ENCODE assay signal across 8 mouse cellular contexts in genomic region chrX:100729665-100730188, GRCm38 (mm10). TPM values are rescaled to one million over a fixed set of nuclear protein-coding genes. Genes with fewer than 3 reads are reported as not detected.
DNase-seq lines count a peak whose midpoint lies in the region; ATAC-seq and TF ChIP-seq lines count a peak whose summit lies in the region.

Gdpd2 (plus strand) TSS chrX:100729873.

- DNase-seq in right cerebral cortex, adult 18-20 months = peak; percentile 26
- no peak for DNase-seq in right cerebral cortex, postnatal 36 days (ENCODE audit: low spot score in 2 of 2)
- DNase-seq in heart, embryonic 10.5 days (ENCODE audit: low spot score) = peak; percentile 84
- DNase-seq in c-Kit-positive CD71-positive TER-119-positive erythroid progenitor cells, embryonic 14.5 days (ENCODE audit: low spot score) = no peak

- no peak for TF ChIP-seq POLR2A in cortical plate, adult 2 months (IDR thresholded peaks at IDR 0.05; ENCODE audit: extremely low read depth, insufficient read depth, low read length)

- H3K4me1 ChIP-seq in cortical plate, adult 2 months (ENCODE audit: control insufficient read depth, insufficient read depth, low read length) = no peaks in the 10 kb centered on the region
- H3K4me1 ChIP-seq in heart, embryonic 10.5 days = peaks cover 8% of the 10 kb centered on the region; the same call in 1 of the 2 replicates
- H3K4me1 ChIP-seq in kidney, embryonic 14.5 days (ENCODE audit: control insufficient read depth, insufficient read depth, low read length) = no peaks in the 10 kb centered on the region
- no peaks in the 10 kb centered on the region for H3K4me1 ChIP-seq in liver, embryonic 16.5 days (ENCODE audit: control insufficient read depth, low read depth, low read length)
- peaks cover 16% of the 10 kb centered on the region for H3K4me1 ChIP-seq in neural tube, embryonic 13.5 days (replicated peaks)

- no peak within 1 kb of the TSS for H3K4me3 ChIP-seq in cortical plate, adult 2 months (ENCODE audit: insufficient read depth, low read length)
- H3K4me3 ChIP-seq in heart, embryonic 10.5 days = peak within 1 kb of the TSS; percentile 40
- peak within 1 kb of the TSS; percentile 3; the same call in 1 of the 2 replicates for H3K4me3 ChIP-seq in kidney, embryonic 14.5 days (ENCODE audit: low read length)
- no peak within 1 kb of the TSS for H3K4me3 ChIP-seq in liver, embryonic 16.5 days (ENCODE audit: low read depth, low read length)
- H3K4me3 ChIP-seq in neural tube, embryonic 13.5 days = peak within 1 kb of the TSS; percentile 30

- peak; percentile 85 for ATAC-seq in kidney, embryonic 14.5 days (ENCODE audit: low FRiP score, low TSS enrichment)
- 0 out of 2 replicates have a peak, but pooled peaks have one; percentile 9 for ATAC-seq in liver, embryonic 16.5 days (ENCODE audit: low read depth)
- peak; percentile 84 for ATAC-seq in neural tube, embryonic 13.5 days (ENCODE audit: low read depth)

- no peak within 1 kb of the TSS for H3K27ac ChIP-seq in cortical plate, adult 2 months (ENCODE audit: insufficient read depth, low read length)
- no peak within 1 kb of the TSS for H3K27ac ChIP-seq in heart, embryonic 10.5 days
- no peak within 1 kb of the TSS for H3K27ac ChIP-seq in kidney, embryonic 14.5 days (ENCODE audit: low read depth, low read length)
- H3K27ac ChIP-seq in liver, embryonic 16.5 days (ENCODE audit: low read length) = no peak within 1 kb of the TSS
- H3K27ac ChIP-seq in neural tube, embryonic 13.5 days (replicated peaks) = peak within 1 kb of the TSS; percentile 71

- H3K4me2 ChIP-seq in kidney, embryonic 14.5 days (replicated peaks; ENCODE audit: low read depth, low read length) = peak within 1 kb of the TSS; percentile 30
- no peak within 1 kb of the TSS for H3K4me2 ChIP-seq in liver, embryonic 16.5 days (ENCODE audit: low read depth, low read length)
- H3K4me2 ChIP-seq in neural tube, embryonic 13.5 days = peak within 1 kb of the TSS; percentile 52

- H3K36me3 ChIP-seq in heart, embryonic 10.5 days = peaks cover 26% of the 10 kb centered on the region; the same call in 1 of the 2 replicates
- peaks cover 19% of the 10 kb centered on the region; the same call in 1 of the 2 replicates for H3K36me3 ChIP-seq in kidney, embryonic 14.5 days (ENCODE audit: control insufficient read depth, insufficient read depth, low read length)
- peaks cover 20% of the 10 kb centered on the region for H3K36me3 ChIP-seq in liver, embryonic 16.5 days (ENCODE audit: control insufficient read depth, insufficient read depth)
- H3K36me3 ChIP-seq in neural tube, embryonic 13.5 days = no peaks in the 10 kb centered on the region

- TF ChIP-seq CTCF in cortical plate, adult 2 months (IDR thresholded peaks at IDR 0.05; ENCODE audit: extremely low read depth, insufficient read depth, low read length) = 0 out of 2 replicates have a peak, but pooled peaks have one; percentile 14

- H3K27me3 ChIP-seq in heart, embryonic 10.5 days (ENCODE audit: insufficient read depth, poor library complexity, severe bottlenecking) = peaks cover 58% of the 10 kb centered on the region
- no peaks in the 10 kb centered on the region; the same call in 1 of the 2 replicates for H3K27me3 ChIP-seq in kidney, embryonic 14.5 days (ENCODE audit: control insufficient read depth, insufficient read depth, low read length)
- H3K27me3 ChIP-seq in liver, embryonic 16.5 days (ENCODE audit: control insufficient read depth, insufficient read depth, low read depth, low read length) = no peaks in the 10 kb centered on the region; the same call in 1 of the 2 replicates
- peaks cover 5% of the 10 kb centered on the region for H3K27me3 ChIP-seq in neural tube, embryonic 13.5 days

- WGBS in heart, embryonic 10.5 days = 21% methylated on average over 8 of the region's 8 CpGs
- 20% methylated on average over 8 of the region's 8 CpGs for WGBS in kidney, embryonic 14.5 days
- WGBS in liver, embryonic 16.5 days (ENCODE audit: insufficient replicate concordance) = 22% methylated on average over 8 of the region's 8 CpGs
- 20% methylated on average over 8 of the region's 8 CpGs for WGBS in neural tube, embryonic 13.5 days

- no peaks in the 10 kb centered on the region for H3K9me3 ChIP-seq in heart, embryonic 10.5 days
- no peaks in the 10 kb centered on the region for H3K9me3 ChIP-seq in kidney, embryonic 14.5 days (ENCODE audit: control insufficient read depth, low read length)
- no peaks in the 10 kb centered on the region for H3K9me3 ChIP-seq in liver, embryonic 16.5 days (replicated peaks; ENCODE audit: control insufficient read depth, low read length)
- H3K9me3 ChIP-seq in neural tube, embryonic 13.5 days = no peaks in the 10 kb centered on the region

- H3K9ac ChIP-seq in kidney, embryonic 14.5 days (ENCODE audit: low read depth, low read length) = peak within 1 kb of the TSS; percentile 23; the same call in 1 of the 2 replicates
- no peak within 1 kb of the TSS for H3K9ac ChIP-seq in liver, embryonic 16.5 days (ENCODE audit: low read depth, low read length)
- peak within 1 kb of the TSS; percentile 61 for H3K9ac ChIP-seq in neural tube, embryonic 13.5 days

RNA-seq across cellular contexts. Expression of gene Gdpd2, which starts in this region (rescaled TPM):
- 11.8 and 14.4 TPM in 2 replicates for polyA plus RNA-seq in cortical plate, adult 2 months (2012; rRNA removed)
- polyA plus RNA-seq in heart, embryonic 10.5 days (2016; fragmentation: Nextera tagmentation; extraction: Ambion mirVana) = 0.34 and 0.88 TPM in 2 replicates
- 1.5 and 2.6 TPM in 2 replicates for polyA plus RNA-seq in kidney, embryonic 14.5 days (2014; fragmentation: Nextera tagmentation; extraction: Ambion mirVana)
- 0.08 TPM in 1 of 2 replicates, not detected in the other for polyA plus RNA-seq in liver, embryonic 16.5 days (2015; fragmentation: Nextera tagmentation; extraction: Ambion mirVana)
- 21.4 and 27.8 TPM in 2 replicates for polyA plus RNA-seq in neural tube, embryonic 13.5 days (2015; fragmentation: Nextera tagmentation; extraction: Ambion mirVana)

Comparison
In these comparisons a context has a peak if more than half of its experiments do, and no peak if none do; other contexts are left out.
1. Peak in DNase-seq and H3K4me3 ChIP-seq in heart, embryonic 10.5 days; RNA of the gene not detected or under 1 TPM.
2. Peak in ATAC-seq in liver, embryonic 16.5 days; RNA of the gene not detected or under 1 TPM.
3. H3K4me3 ChIP-seq: peak in kidney, embryonic 14.5 days (single experiment) and neural tube, embryonic 13.5 days (single experiment); none in cortical plate, adult 2 months (single experiment) and liver, embryonic 16.5 days (single experiment).
4. ATAC-seq: peak in every context shown above with its lines; median percentile 85 in kidney, embryonic 14.5 days; 84 in neural tube, embryonic 13.5 days; 9 in liver, embryonic 16.5 days.